Mouse (Mus musculus) CD8-positive naive resting alpha-beta T cell, adult 2 months (primary cell): ENCODE data around the gene Lmbr1l.
A peak's percentile ranks its signal among the peaks of the same experiment; 100 is the strongest.
"Not testable (repeated sequence)": the region's sequence is repeated elsewhere in the genome, so short reads cannot be mapped to it uniquely, and the experiment has no call there.

Source experiments
- DNase-seq, 2 experiments: peaks; one replicate each; pipeline ENCODE4 v3.0.0; 2022; ENCODE audit warnings: low read depth in 2 of 2, low spot score in 2 of 2

Lmbr1l gene

DNA sequence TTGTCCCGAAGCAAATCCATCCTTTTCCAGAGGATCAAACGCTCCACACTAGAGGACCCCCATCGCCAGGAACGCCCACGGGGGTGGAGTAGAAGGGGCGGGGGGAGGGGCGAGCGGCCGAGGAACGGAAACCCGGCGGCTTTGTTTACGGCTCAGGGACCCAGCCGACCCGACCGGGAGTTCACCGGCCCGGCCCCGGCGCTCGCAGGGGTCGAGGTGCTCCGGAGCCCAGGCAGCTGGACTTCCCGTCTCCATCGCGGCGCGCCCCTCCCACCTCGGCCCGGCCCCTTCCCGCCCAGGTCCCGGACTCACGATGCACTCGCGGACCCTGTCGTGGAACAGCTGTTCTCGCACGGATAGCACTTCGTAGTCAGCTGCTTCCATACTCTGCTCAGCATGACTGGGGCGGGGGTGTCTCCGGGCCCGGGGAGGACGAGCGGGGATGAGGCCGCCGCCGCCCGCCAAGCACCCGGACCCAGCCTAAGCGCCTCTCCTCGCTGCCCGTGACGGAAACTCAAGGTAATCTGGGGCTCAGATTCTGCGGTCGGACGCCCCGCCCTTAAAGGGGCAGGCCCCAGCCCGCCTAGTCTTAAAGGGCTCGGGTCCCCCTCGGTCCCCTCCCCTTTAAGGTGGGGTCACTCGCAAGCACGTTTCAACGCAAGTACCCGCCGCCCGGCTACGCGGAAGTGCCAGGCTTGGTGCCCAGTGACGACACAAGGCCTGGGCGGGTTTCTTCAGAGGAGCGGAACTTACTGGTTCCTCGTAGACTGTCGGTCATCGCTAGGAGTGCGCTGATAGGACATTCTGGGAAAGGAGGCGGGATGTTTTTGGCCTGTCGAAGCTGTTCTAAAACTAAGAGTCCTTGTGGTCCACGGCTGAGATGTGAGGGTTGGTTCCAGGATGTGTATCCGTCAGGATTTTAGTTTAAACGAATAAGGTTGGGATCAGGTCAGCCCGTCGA is at the start of gene Lmbr1l:
Lmbr1l (minus strand) TSS at position 694 of the 961 bp plus-strand sequence.
- peak; percentile 97 to 98 for DNase-seq

DNA sequence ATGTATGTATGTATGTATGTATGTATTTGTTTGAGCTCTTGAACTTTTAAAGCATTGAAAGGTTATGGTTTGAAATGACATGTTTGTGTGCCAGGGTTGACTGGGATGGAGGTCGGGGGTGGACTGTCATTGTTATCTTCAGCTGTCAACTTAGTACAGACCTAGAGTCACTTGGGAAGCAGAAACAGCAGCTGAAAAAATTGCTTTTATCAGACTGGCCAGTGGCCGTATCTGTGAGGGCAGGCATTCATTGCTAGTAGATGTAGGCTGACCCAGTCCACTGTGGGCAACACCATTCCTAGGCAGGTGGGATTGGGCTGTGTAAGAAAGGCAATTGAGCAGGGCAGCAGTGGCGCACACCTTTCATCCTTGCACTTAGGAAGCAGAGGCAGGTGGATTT is 41.5 kb upstream of the Lmbr1l start:
- no peak for DNase-seq

DNA sequence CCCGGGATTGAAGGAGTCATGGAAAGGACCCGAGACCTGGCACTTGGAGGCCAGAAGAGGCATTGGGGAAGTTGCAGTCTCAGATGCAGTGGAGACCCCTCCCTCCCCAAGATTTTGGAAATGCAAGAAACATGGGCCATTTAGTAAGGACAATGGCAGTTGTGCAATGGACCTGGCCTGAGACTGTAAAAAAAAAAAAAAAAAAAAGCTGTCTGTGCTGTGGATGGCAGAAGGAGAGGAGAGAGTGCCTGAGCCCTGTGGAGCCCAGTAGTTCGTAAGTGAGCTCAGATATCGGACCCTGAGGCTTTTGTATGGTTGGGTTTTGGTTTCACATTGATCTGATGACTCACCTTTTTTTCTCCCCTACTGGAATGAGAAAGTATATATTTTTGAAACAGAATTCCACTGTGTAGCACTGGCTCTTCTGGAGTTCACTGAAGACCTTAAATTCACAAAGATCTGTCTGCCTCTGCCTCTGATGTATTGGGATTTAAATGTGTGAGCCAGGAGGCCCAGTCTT is 40.9 kb upstream of the Lmbr1l start:
- DNase-seq, result no peak

DNA sequence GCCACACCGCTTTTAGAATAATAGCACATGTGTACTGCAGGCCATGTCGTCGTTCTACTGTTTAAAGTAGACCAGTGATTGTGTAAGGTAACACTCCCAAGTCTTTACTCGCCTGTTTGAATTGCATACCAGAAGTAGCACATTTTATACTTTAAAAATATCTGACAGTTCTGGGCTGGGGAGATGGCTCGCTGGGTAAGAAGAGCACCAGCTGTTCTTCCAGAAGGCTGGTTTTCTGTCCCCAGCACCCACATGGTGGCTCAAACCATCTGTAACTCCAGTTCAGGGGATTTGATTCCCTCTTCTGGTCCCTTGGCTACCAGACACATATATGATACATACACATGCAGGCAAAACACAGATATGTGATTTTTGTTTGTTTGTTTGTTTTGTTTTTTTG is 39.4 kb upstream of the Lmbr1l start:
- DNase-seq, result no peak

DNA sequence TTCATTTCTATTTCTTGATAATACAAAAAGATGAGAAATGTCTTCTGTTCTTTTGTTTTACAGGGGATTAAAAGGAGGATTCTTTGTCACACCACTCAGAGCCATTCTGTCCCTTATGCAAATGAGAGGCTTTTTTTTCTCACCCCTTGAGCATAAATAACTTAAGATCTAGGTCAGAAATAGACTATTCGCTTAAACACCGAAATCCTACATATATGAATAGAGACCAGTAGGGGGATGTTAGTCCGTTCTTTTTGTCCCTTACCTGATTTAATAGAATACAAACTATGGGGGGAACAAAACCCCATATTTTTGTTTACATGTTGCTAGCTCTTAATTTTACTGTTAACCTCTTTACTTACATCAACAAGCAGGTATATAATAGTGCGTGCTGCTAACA is 38.0 kb upstream of the Lmbr1l start:
- no peak for DNase-seq

DNA sequence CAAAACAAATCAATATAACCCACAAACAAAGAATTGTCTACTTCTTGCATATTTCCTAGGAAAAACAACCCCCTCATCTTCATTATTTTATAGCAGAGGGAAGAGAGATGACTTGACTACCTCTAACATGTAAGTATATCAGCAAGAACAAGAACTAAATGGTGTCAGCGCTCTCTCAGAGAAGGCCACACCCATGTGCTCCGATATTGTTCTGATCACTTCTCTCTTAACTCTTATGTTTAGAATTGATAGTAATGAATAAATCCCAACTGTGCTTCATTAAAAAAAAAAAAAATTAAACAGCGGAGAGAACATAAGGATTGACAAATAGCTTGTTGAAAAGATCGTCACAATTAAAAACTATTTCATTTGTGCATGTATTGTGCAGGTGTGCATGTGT is 37.3 kb upstream of the Lmbr1l start:
- DNase-seq, result no peak

DNA sequence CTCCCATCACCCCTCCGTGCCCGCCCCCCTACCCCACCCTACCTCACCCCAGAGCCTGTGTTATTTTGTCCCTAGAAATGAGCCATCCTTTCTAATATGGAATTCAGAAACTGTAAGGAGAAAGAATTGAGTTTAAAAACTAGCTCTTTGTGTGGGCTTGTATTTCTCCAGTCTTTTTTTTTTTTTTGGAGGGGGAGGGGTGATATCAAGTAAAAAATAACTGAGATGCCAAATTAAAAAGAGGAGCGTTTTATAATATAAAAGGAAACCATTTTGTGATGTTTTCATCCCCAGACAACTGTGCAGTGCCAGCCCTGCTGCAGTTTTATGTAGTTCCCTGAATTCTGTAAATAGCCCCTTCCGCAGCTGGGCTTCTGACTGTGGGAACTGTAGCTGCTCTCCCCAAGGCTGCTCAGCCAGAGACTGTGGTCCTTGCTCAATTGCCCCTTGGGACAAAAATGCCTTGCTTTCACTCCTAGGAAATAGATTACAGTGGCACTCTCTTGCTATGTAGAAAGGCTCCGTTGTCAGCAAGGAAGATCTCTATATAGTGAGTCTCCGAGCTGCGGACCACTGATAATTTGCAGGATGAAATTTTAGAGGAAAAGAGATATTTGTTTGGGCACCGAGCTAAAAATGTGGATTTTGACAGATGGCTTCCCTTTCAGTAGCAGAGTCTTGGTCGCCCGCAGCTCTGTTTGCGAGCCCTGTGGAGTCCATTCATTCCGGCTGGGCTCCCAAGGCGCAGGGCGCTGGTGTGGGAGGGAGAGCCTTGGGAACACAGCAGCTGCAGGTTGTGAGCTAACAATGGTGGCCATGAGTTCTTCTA is 36.6 kb upstream of the Lmbr1l start:
- DNase-seq, result no peak

DNA sequence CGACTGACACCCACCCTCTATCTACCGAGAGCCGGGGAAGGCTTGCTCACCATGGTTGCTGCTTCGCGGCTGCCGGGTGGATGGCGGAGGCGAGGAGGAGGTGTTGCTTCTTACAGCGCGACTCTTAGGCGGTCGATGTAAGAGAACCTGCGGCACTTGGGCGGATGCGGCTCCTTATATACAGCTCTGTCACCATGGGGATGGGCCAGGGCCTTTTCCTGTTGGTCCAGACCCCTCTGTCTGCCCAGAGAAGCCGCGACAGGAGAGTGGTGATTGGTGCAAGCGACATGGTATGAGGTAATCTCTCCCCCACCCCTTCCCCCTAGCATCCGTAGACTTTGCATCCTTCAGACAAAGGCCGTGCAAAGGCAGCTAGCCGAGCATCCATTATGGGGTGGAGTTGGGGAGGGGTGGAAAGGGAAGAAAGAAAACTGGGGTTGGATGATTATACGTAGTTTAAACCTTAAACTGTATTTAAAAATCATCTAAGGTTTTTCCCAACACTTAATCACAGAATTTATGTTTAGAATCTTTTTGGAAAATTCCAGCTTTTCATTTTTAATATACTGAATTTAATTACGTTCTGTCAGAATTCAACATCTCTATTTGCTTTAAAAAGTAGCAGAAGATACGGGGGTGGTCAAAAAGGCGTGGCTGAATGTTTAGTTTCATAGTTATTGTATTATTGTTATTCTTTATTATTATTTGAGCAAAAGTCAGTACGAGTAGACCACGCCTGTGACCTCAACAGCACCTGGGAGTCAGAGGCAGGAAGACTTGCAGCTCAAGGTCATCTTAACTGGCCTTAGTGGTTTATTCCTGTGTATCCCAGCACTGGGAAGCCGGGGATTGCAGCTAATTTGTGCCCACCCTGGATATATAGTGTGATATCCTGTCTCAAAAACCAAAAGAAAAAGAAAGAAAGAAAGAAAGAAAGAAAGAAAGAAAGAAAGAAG is 35.6 kb upstream of the Lmbr1l start, which contains the start of the genes Gm49450 and Tuba1a:
Gm49450 (minus strand) TSS at position 151 of the 956 bp plus-strand sequence.
Tuba1a (minus strand) TSS at position 303 of the 956 bp plus-strand sequence.
- DNase-seq, result peak; percentile 95 to 96

DNA sequence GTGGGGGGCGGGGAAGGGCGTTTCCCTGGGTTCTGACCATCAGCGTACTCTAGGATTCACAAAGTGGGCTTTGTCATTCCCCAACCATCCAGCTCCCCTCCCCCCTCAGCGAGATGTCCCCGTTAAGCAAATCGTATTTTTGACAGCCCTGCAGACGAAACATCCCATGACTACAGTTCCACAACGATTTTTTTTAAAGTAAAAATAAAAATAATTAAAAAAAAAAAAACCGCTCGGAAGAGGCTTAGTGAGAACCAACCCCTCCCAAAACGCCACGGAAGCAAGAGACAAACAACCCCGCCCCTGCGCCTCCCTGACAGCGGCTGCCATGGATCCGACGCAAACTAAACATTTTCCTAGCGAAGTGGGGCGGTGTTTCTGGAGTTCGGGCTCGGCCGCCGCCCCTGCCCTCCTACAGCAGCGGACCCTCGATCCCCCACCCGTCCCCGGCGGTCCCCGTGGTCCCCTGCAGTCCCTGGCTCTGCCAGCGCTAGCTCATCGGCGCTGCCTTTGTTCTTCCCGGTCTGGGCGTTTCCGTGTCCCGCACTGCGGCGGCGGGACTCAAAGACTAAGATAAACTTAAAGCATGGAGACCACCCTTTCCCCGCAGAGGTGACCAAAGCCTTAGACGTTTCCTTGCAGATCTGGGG is 34.8 kb upstream of the Lmbr1l start:
- no peak for DNase-seq

DNA sequence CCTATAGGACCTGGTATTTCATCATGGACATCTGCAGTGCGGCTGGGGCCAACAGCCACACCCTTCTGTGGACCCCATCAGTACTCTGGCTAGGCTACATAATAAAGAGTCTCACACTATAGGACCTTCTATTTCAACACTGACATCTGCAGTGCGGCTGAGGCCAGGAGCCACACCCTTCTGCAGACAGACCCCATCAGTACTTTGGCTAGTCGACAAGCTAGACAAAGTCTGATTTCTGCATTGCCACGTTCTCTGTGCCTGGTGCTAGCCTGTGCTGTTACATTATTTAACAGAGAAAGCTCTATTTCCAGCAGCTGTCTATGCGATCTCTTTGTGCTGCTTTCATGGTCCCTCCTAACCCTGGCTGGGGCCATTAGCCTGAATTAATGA is 34.0 kb upstream of the Lmbr1l start:
- no peak for DNase-seq

DNA sequence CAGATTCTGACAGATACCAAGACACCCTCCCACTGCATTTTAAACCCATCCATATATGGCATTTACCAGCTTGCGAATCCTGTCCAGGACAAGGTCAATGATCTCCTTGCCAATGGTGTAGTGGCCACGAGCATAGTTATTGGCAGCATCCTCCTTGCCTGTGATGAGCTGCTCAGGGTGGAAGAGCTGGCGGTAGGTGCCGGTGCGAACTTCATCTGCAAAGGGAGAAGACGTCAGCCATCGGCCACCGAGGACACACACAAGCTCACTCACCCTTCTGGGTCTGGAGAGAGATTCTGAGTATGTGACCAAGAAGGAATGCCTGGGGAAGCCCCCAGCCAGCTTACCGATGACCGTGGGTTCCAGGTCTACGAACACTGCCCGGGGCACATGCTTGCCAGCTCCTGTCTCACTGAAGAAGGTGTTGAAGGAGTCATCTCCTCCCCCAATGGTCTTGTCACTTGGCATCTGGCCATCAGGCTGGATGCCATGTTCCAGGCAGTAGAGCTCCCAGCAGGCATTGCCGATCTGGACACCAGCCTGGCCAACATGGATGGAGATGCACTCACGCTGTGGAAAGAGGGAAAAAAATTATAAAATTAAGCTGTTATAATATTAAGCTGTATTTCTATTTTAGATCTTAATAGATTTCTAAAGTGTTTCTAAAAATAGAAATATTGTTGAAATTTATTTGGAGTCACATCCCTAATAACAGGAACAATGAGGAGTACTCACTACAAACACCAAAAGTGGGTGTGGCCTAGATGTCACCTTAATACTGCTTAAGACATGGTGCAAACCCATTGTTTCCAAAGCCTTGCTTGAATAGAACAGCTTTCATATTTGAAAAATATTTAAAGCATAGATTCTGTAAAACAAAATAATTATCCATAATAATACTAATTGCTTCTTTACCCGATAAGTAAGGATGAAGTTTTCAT is 33.4 kb upstream of the Lmbr1l start:
- DNase-seq, result not testable (repeated sequence)

DNA sequence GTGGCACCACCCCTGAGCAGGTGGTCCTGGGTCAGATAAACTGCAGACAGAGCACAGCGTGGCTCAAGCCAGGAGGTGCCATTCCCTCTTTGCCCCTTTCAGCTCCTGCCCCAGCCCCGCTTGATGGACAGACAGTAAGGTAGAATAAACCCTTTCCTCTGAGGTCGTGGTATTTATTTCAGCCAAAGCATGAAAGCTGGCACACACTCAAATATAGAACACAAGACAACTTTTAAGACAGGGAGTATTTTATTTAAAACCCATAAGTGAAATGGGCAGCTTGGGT is 31.5 kb upstream of the Lmbr1l start:
- DNase-seq, result no peak

DNA sequence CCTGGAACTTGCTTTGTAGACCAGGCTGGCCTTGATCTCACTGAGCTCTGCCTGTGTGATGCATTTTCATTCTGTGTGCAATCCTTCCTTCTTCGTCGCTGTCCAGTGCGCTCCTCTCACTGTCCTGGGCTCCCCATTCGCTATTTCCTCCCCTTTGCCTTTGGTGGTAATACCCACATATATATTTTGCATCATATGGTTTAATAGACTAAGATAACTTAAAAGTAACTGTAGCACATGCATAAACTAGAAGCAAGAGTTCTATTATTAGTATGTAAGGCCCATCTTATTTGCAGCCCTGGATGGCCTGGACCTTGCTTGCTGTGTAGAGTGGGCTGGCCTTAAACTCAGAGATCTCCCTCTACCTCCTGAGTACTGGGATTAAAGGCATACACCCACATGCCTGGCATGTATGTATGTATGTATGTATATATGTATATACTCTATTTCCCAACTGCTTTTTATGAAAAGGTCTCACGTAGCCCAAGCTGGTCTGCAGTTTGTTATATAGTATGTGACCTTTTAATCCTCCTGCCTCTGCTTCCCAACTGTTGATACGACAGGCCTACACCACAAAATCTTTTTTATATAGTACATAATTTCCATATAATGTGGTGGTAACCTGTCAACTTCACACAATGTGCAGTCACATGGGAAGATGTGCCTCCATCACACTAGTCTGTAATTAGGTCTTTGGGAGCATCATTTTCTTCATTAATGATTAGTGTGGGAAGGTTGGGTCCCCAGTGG is 31.0 kb upstream of the Lmbr1l start:
- no peak for DNase-seq

DNA sequence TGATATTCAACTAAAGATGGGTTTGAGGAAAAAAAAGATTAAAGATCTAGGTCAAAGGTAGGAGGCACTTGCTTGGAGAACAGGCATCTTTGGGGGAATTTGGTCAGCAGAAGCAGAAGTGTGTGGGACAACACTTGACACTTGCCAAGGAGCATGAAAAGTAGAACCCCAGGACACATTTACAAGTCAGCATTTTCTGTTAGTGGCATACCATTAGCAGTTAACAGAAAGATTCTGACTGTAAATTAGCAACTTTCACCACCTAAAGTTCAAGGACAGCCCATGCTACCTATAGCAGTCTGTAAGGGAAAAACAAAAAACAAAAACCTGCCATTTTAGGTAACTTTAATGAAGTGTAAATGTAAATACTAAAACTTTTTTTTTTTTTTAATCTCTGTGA is 30.4 kb upstream of the Lmbr1l start:
- DNase-seq, result no peak

DNA sequence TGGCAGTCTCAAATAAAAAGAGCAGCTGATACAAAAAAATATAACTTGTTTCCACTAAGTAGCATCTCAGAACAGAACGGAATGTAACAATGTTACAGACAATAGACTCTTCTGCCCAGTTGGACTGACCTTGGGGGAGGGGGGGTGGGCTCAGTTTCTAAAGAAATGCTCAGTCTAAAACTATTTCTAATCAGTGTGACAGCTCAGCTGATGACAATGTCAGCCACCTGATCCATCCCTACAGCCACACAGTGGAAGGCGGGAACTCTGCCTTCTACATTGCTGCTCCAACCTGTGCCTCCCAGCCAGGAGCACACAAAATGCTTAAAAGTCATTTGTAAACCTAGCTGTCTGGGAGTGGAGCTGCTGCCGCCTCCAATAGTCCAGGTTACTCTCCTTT is 29.9 kb upstream of the Lmbr1l start:
- no peak for DNase-seq

DNA sequence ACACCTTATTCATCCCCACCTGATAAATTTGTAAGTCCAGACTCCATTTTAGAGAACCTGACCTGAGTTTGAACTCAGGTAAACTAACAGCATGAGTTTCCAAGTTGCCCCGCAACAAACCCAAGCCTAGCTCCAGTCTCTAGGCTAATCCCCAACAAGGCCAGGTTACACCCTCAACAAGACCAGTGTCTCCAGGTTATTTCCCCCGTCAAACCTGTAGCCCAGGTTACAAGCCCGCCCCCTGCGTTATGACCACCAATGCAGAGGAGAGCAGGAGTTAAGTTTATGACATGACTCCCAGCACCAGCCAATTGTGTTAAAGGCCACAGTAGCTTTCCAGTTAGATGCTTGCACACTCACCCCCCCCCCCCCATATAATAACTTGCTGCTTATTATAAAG is 25.1 kb upstream of the Lmbr1l start:
- DNase-seq, result no peak

DNA sequence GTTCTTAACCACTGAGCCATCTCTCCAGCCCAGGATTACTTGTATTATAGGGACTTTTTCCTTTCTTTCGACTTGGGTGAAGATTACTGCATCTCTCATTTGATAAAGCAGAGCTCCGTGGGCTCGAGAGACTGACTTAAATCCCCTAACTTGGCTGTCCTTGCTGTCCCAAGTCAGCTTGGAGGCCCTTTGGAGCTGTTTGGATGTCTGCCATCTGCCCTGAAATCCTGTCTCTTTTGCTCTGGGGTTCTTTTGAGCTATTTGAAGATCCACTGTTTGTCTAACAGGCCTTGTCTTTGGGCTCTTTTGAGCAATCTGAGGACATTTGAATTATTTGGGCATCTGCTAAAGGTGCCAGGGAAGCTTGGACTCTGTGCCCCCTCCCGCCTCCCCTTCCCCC is 24.1 kb upstream of the Lmbr1l start:
- no peak for DNase-seq

DNA sequence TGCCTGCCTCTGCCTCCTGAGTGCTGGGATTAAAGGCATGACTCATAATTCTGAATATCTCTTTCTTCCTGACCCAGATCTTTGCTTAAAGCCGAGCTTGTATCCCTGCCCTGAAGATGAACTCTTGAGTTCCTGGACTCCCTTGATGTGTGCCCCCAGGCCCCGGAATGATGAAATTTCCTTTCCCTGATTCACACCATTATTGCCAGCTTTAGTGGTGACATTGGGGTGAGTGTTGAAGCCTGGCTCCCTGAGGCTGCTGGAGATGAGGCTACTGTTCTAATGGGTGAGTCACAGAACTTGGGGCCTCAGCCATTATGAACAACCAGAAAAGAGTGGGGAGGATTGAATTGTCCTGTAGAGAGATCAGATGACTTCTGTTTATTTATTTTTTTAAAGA is 23.5 kb upstream of the Lmbr1l start:
- no peak for DNase-seq
